In the genomic region with DNA sequence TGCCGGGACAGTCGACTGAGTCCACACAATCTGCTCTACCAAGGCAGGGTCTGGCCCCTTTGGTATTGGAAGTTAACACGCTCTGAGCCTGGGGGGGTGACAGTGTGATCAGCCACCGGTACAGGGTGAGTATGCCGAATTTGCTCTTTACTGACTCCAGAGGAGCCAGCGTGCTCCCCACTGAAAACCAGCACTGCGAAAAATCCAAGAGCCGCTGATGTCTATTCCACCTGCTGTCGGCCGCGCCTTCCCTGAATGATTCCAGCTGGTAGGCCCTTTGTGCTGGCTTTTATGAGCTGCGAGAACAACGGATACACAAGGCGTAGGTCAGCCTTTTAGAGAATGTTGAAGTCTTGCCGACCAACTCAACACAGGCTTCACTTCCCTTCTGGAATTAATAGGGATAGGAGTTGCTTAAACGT, we compare ENCODE assay signal across 18 mouse cellular contexts.
DNase-seq lines count a peak whose midpoint lies in the region; ATAC-seq and TF ChIP-seq lines count a peak whose summit lies in the region.
"Had no signal": no experiment of that assay in that cellular context is flagged by ENCODE, and none has a peak within 500 bp of the region (broad histone marks: within the 10 kb centered on the region; RNA-seq: fewer than 3 reads in every experiment).

No protein-coding gene starts in this region.

- ATAC-seq in hindbrain, embryonic 11.5 days (ENCODE audit: low FRiP score): no peak
- no peak for ATAC-seq in hindbrain, embryonic 16.5 days
- ATAC-seq in limb, embryonic 14.5 days (ENCODE audit: low FRiP score, low read depth): peak; percentile 87
- ATAC-seq in CD4-positive, CD25-positive, alpha-beta regulatory T cell, adult 4 months: no peak
- ATAC-seq: forebrain, embryonic 16.5 days; intestine, postnatal 0 days had no signal

- peak; percentile 22 for DNase-seq in hindbrain, embryonic 11.5 days (ENCODE audit: low spot score)
- peak; percentile 76 for DNase-seq in R1 (ENCODE audit: low read depth, low spot score)
- DNase-seq in embryo, embryonic 11 days: peak; percentile 58
- DNase-seq in limb, embryonic 14.5 days (ENCODE audit: low spot score): peak; percentile 73
- DNase-seq in cerebellum, postnatal 36 days: no peak
- DNase-seq in adrenal gland, postnatal 14 days: no peak
- DNase-seq: adrenal gland, postnatal 10 days; cerebellum, adult 8-10 months; kidney, postnatal 10 days; right cerebral cortex, postnatal 25 days; thymus, postnatal 36 days had no signal

- no peaks in the 10 kb centered on the region for H3K9me3 ChIP-seq in hindbrain, embryonic 11.5 days (ENCODE audit: control insufficient read depth, low read length)
- peaks cover 4% of the 10 kb centered on the region for H3K9me3 ChIP-seq in hindbrain, embryonic 16.5 days (ENCODE audit: control insufficient read depth, low read length)
- peaks cover 5% of the 10 kb centered on the region; the same call in 1 of the 2 replicates for H3K9me3 ChIP-seq in limb, embryonic 14.5 days (ENCODE audit: control insufficient read depth, low read length)
- H3K9me3 ChIP-seq: hindbrain, embryonic 15.5 days had no signal

- no peaks in the 10 kb centered on the region for H3K27me3 ChIP-seq in hindbrain, embryonic 11.5 days (ENCODE audit: control insufficient read depth, insufficient read depth, low read length)
- no peaks in the 10 kb centered on the region for H3K27me3 ChIP-seq in hindbrain, embryonic 16.5 days (replicated peaks; ENCODE audit: control insufficient read depth, insufficient read depth, low read length)
- H3K27me3 ChIP-seq in limb, embryonic 14.5 days (ENCODE audit: control insufficient read depth, insufficient read depth, low read length): no peaks in the 10 kb centered on the region
- H3K27me3 ChIP-seq: hindbrain, embryonic 15.5 days had no signal

- H3K9ac ChIP-seq in hindbrain, embryonic 11.5 days (ENCODE audit: low read depth, low read length): no peak overlapping the region
- H3K9ac ChIP-seq in hindbrain, embryonic 16.5 days (ENCODE audit: low read depth, low read length): no peak overlapping the region
- H3K9ac ChIP-seq in limb, embryonic 14.5 days (ENCODE audit: low read depth, low read length, severe bottlenecking): no peak overlapping the region
- H3K9ac ChIP-seq: hindbrain, embryonic 15.5 days had no signal

- H3K36me3 ChIP-seq in hindbrain, embryonic 11.5 days (ENCODE audit: control insufficient read depth, insufficient read depth, low read length): no peaks in the 10 kb centered on the region
- no peaks in the 10 kb centered on the region for H3K36me3 ChIP-seq in hindbrain, embryonic 16.5 days (ENCODE audit: control insufficient read depth, insufficient read depth, low read length)
- H3K36me3 ChIP-seq in limb, embryonic 14.5 days (ENCODE audit: control insufficient read depth, insufficient read depth, low read length): no peaks in the 10 kb centered on the region
- H3K36me3 ChIP-seq: hindbrain, embryonic 15.5 days; midbrain, embryonic 10.5 days had no signal

- H3K27ac ChIP-seq in hindbrain, embryonic 11.5 days (ENCODE audit: low read depth, low read length): no peak overlapping the region
- no peak overlapping the region for H3K27ac ChIP-seq in hindbrain, embryonic 16.5 days (ENCODE audit: low read depth, low read length)
- H3K27ac ChIP-seq in limb, embryonic 14.5 days (replicated peaks; ENCODE audit: low read depth, low read length): no peak overlapping the region; the same call in 1 of the 2 replicates
- H3K27ac ChIP-seq: hindbrain, embryonic 15.5 days; layer of hippocampus, adult 2 months; midbrain, embryonic 10.5 days had no signal

- no peak overlapping the region for H3K4me2 ChIP-seq in hindbrain, embryonic 11.5 days (replicated peaks; ENCODE audit: low read depth, low read length)
- H3K4me2 ChIP-seq in hindbrain, embryonic 16.5 days (ENCODE audit: low read length): no peak overlapping the region
- peak overlapping the region; percentile 33 for H3K4me2 ChIP-seq in limb, embryonic 14.5 days (replicated peaks; ENCODE audit: low read depth, low read length, severe bottlenecking)
- H3K4me2 ChIP-seq: hindbrain, embryonic 15.5 days had no signal

- TF ChIP-seq POLR2A in limb, embryonic 14.5 days (IDR thresholded peaks at IDR 0.05; ENCODE audit: borderline replicate concordance, extremely low read depth, insufficient read depth, insufficient read length): no peak

- whole genome bisulfite sequencing in hindbrain, embryonic 11.5 days: 62% methylated on average over 16 of the region's 16 CpGs
- WGBS in hindbrain, embryonic 16.5 days: 47% methylated on average over 16 of the region's 16 CpGs
- whole genome bisulfite sequencing in limb, embryonic 14.5 days: 19% methylated on average over 16 of the region's 16 CpGs

- H3K4me3 ChIP-seq in hindbrain, embryonic 11.5 days (ENCODE audit: low read depth, low read length): no peak overlapping the region
- no peak overlapping the region for H3K4me3 ChIP-seq in hindbrain, embryonic 16.5 days (ENCODE audit: low read length)
- no peak overlapping the region for H3K4me3 ChIP-seq in limb, embryonic 14.5 days (replicated peaks; ENCODE audit: low read length)
- H3K4me3 ChIP-seq: hindbrain, embryonic 15.5 days; layer of hippocampus, adult 2 months; midbrain, embryonic 10.5 days had no signal

- no peaks in the 10 kb centered on the region for H3K4me1 ChIP-seq in hindbrain, embryonic 11.5 days (replicated peaks; ENCODE audit: control insufficient read depth, insufficient read depth, low read length)
- H3K4me1 ChIP-seq in hindbrain, embryonic 16.5 days (ENCODE audit: control insufficient read depth, insufficient read depth, low read depth, low read length): no peaks in the 10 kb centered on the region
- peaks cover 11% of the 10 kb centered on the region; the same call in 1 of the 2 replicates for H3K4me1 ChIP-seq in limb, embryonic 14.5 days (ENCODE audit: control insufficient read depth, insufficient read depth, low read length)
- H3K4me1 ChIP-seq: hindbrain, embryonic 15.5 days; midbrain, embryonic 10.5 days had no signal

Comparison
In these comparisons a context has a peak if more than half of its experiments do, and no peak if none do; other contexts are left out.
1. DNase-seq: peak in hindbrain, embryonic 11.5 days (single experiment), R1 (single experiment), embryo, embryonic 11 days (single experiment) and limb, embryonic 14.5 days (single experiment); none in cerebellum, postnatal 36 days (0 of 2) and adrenal gland, postnatal 14 days (single experiment).